Mouse (Mus musculus) adrenal gland, postnatal 4 days (tissue): ENCODE measurements around the gene Pnmal2. TPM values are rescaled to one million over a fixed set of nuclear protein-coding genes. Genes with fewer than 3 reads are reported as not detected.

Experiments used
- DNase-seq, 2 experiments: peaks; one replicate each; pipeline ENCODE4 v3.0.0; 2021 to 2022; ENCODE audit warnings: low spot score in 2 of 2, mixed read lengths in 2 of 2
- long read RNA-seq, 2 experiments: library from polyadenylated mRNA; stranded (forward); transcript quantifications; one replicate each; pipeline ENCODE4 v2.0.0; 2021
- total RNA-seq, 2 experiments: library from RNA; stranded (reverse); gene quantifications; 2 replicates each; pipeline ENCODE4 v1.2.3; 2021

Gene Pnmal2
- total RNA-seq, result 10 to 100 TPM; 40.7 to 42.6 TPM
- long read RNA-seq, experiment 1, full-length matches to known transcripts, result 39 of 39 reads
- long read RNA-seq, experiment 1, partial matches to known transcripts, result 0 of 39 reads
- long read RNA-seq, experiment 1, other reads (novel, unspliced or antisense), result 0 of 39 reads
- long read RNA-seq, experiment 2, full-length matches to known transcripts, result 103 of 104 reads
- long read RNA-seq, experiment 2, partial matches to known transcripts, result 0 of 104 reads
- long read RNA-seq, experiment 2, other reads (novel, unspliced or antisense), result 1 of 104 reads

GRCm38 (mm10) chr7:16944061-16944807 lies at the start of gene Pnmal2:
TSS of gene Pnmal2 (plus strand) at chr7:16944682.
- DNase-seq, result peak; percentile 64 to 72

GRCm38 (mm10) chr7:16895000-16895399 lies 49.5 kb upstream of the Pnmal2 start:
- DNase-seq, result peak in 1 of 2 experiments; percentile 64

GRCm38 (mm10) chr7:16895511-16895910 lies 49.0 kb upstream of the Pnmal2 start:
- no peak for DNase-seq

GRCm38 (mm10) chr7:16900526-16900925 lies 44.0 kb upstream of the Pnmal2 start:
- DNase-seq, result no peak

- no peak for DNase-seq
Observed at GRCm38 (mm10) chr7:16903439-16903955, 41.0 kb upstream of the Pnmal2 start.

GRCm38 (mm10) chr7:16904120-16904675 lies 40.3 kb upstream of the Pnmal2 start:
- no peak for DNase-seq

GRCm38 (mm10) chr7:16905491-16906021 lies 38.9 kb upstream of the Pnmal2 start:
- DNase-seq, result no peak

- no peak for DNase-seq
Observed at GRCm38 (mm10) chr7:16906281-16906680, 38.2 kb upstream of the Pnmal2 start, which contains the start of gene Ptgir. TSS of gene Ptgir (plus strand) at chr7:16906490.

- DNase-seq, result no peak
Observed at GRCm38 (mm10) chr7:16906889-16907559, 37.5 kb upstream of the Pnmal2 start.

GRCm38 (mm10) chr7:16907842-16908241 lies 36.6 kb upstream of the Pnmal2 start:
- DNase-seq, result no peak

- no peak for DNase-seq
Observed at GRCm38 (mm10) chr7:16908367-16908766, 36.1 kb upstream of the Pnmal2 start.

- no peak for DNase-seq
Observed at GRCm38 (mm10) chr7:16908859-16909258, 35.6 kb upstream of the Pnmal2 start.

GRCm38 (mm10) chr7:16909909-16910308 lies 34.6 kb upstream of the Pnmal2 start:
- no peak for DNase-seq

GRCm38 (mm10) chr7:16911904-16912303 lies 32.6 kb upstream of the Pnmal2 start:
- DNase-seq, result no peak

- DNase-seq, result no peak
Observed at GRCm38 (mm10) chr7:16912360-16912759, 32.1 kb upstream of the Pnmal2 start.

GRCm38 (mm10) chr7:16913806-16914452 lies 30.6 kb upstream of the Pnmal2 start:
- DNase-seq, result no peak

- DNase-seq, result no peak
Observed at GRCm38 (mm10) chr7:16914453-16915343, 29.8 kb upstream of the Pnmal2 start.

- DNase-seq, result no peak
Observed at GRCm38 (mm10) chr7:16915461-16916340, 28.8 kb upstream of the Pnmal2 start.
